Mouse (Mus musculus) megakaryocyte, adult 5-6 weeks (primary cell): ENCODE data around the gene Cfap100. TPM values are rescaled to one million over a fixed set of nuclear protein-coding genes. Genes with fewer than 3 reads are reported as not detected.

Experiments
- ATAC-seq: 2 replicates; pipeline ENCODE4 v1.8.0; 2016; ENCODE audit warnings: mild to moderate bottlenecking, inconsistent platforms; ENCODE audit not compliant: poor library complexity, severe bottlenecking
- total RNA-seq, 2 experiments: library from RNA; stranded (forward) in 1 of 2; stranded (reverse) in 1 of 2; fragments of 153-499, 151-499 nt in 1 of 2; fragments of 221-1000, 200-1000 nt in 1 of 2; gene quantifications; 2 replicates each; pipeline versions ENCODE4 v1.2.3 to v1.2.4; 2015 to 2017

The Cfap100 gene
- total RNA-seq, 2 experiments from 2014 or later, result not detected

- peak; percentile 80 for ATAC-seq
Observed at GRCm38 (mm10) chr6:90390629-90391028, 38.0 kb downstream of the Cfap100 start.

- no peak for ATAC-seq
Observed at GRCm38 (mm10) chr6:90381465-90381864, 47.1 kb downstream of the Cfap100 start.

- peak; percentile 95 for ATAC-seq
Observed at GRCm38 (mm10) chr6:90377708-90378107, 50.9 kb downstream of the Cfap100 start.

GRCm38 (mm10) chr6:90374647-90375046 is 54.0 kb downstream of the Cfap100 start:
- ATAC-seq, result no peak

GRCm38 (mm10) chr6:90369725-90370553 is 58.7 kb downstream of the Cfap100 start:
- ATAC-seq, result peak; percentile 38

GRCm38 (mm10) chr6:90368976-90369724 is 59.4 kb downstream of the Cfap100 start, which contains the start of gene Zxdc:
Zxdc (plus strand) TSS chr6:90369492.
- ATAC-seq, result peak; percentile 93

- no peak for ATAC-seq
Observed at GRCm38 (mm10) chr6:90363301-90363700, 65.3 kb downstream of the Cfap100 start.

- ATAC-seq, result no peak
Observed at GRCm38 (mm10) chr6:90360922-90361614, 67.5 kb downstream of the Cfap100 start.

GRCm38 (mm10) chr6:90360024-90360781 is 68.4 kb downstream of the Cfap100 start:
- ATAC-seq, result peak; percentile 55

GRCm38 (mm10) chr6:90359445-90359844 is 69.2 kb downstream of the Cfap100 start:
- ATAC-seq, result no peak

- ATAC-seq, result no peak
Observed at GRCm38 (mm10) chr6:90358142-90358541, 70.5 kb downstream of the Cfap100 start.

Other genes with a start within 250 kb of the Cfap100 start
- gene V1ra8, start 226.0 kb downstream of the Cfap100 start, total RNA-seq (2015), result not detected in 2 replicates
- not detected in 2 replicates for gene V1ra8, start 226.0 kb downstream of the Cfap100 start, total RNA-seq (2017)
- not detected in 2 replicates for gene Vmn1r53, start 204.4 kb downstream of the Cfap100 start, total RNA-seq (2015)
- gene Vmn1r53, start 204.4 kb downstream of the Cfap100 start, total RNA-seq (2017), result not detected in 2 replicates
- gene Vmn1r54, start 182.5 kb downstream of the Cfap100 start, total RNA-seq (2015), result not detected in 2 replicates
- gene Vmn1r54, start 182.5 kb downstream of the Cfap100 start, total RNA-seq (2017), result not detected in 2 replicates
- not detected in 2 replicates for gene BC048671, start 127.6 kb downstream of the Cfap100 start, total RNA-seq (2015)
- not detected in 2 replicates for gene BC048671, start 127.6 kb downstream of the Cfap100 start, total RNA-seq (2017)
- 9.0 and 12.4 TPM in 2 replicates for gene Chst13, start 103.6 kb downstream of the Cfap100 start, total RNA-seq (2015)
- gene Chst13, start 103.6 kb downstream of the Cfap100 start, total RNA-seq (2017), result 4.4 and 6.3 TPM in 2 replicates
- gene Uroc1, start 95.5 kb downstream of the Cfap100 start, total RNA-seq (2015), result not detected in 2 replicates
- gene Uroc1, start 95.5 kb downstream of the Cfap100 start, total RNA-seq (2017), result not detected in 2 replicates
- 10.2 and 11.1 TPM in 2 replicates for gene Zxdc, start 59.3 kb downstream of the Cfap100 start, total RNA-seq (2015)
- 9.9 and 16.1 TPM in 2 replicates for gene Zxdc, start 59.3 kb downstream of the Cfap100 start, total RNA-seq (2017)
- not detected in 2 replicates for gene Klf15, start 33.8 kb upstream of the Cfap100 start, total RNA-seq (2015)
- gene Klf15, start 33.8 kb upstream of the Cfap100 start, total RNA-seq (2017), result not detected in 2 replicates
- gene Aldh1l1, start 57.6 kb upstream of the Cfap100 start, total RNA-seq (2015), result 0.31 and 0.68 TPM in 2 replicates
- gene Aldh1l1, start 57.6 kb upstream of the Cfap100 start, total RNA-seq (2017), result 0.45 and 0.55 TPM in 2 replicates
- 11.5 and 11.6 TPM in 2 replicates for gene Slc41a3, start 175.9 kb upstream of the Cfap100 start, total RNA-seq (2015)
- gene Slc41a3, start 175.9 kb upstream of the Cfap100 start, total RNA-seq (2017), result 5.8 and 7.1 TPM in 2 replicates